Mouse (Mus musculus): ENCODE measurements at regions not wholly inside any gene's neighbourhood (a gene's known extent, or its start where the extent isn't known, plus 50 kb on each side); places are given as distances from the start of the nearest gene placed in this dataset.

DNA sequence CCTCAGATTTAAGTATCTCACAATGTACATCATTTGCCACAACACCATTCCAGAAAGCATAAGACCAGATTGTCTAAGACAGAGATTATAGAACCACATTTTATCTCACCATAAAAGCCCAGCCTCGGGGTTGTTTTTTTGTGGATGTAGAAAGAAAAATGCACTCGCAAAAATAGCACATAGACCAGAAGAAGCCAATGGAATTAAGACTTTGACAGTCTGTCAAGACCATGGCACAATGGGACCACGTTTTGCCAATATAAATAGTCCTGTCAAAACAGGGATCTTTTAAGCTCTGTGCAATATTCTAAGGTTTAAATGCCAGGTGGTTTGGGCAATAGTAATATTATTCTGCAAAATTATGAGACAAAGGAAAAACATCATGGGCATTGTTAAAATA is 547.3 kb downstream of the Adgrl2 start:
- CTCF ChIA-PET = no interaction called here

- CTCF ChIA-PET = interaction anchor here (0.7 kb wide), 1 partner anchor 184 kb away, joined by 5 read pairs; no protein-coding TSS in a partner anchor
Observed at GRCm38 (mm10) chr3:148434033-148434432, 556.3 kb downstream of the Adgrl2 start.

DNA sequence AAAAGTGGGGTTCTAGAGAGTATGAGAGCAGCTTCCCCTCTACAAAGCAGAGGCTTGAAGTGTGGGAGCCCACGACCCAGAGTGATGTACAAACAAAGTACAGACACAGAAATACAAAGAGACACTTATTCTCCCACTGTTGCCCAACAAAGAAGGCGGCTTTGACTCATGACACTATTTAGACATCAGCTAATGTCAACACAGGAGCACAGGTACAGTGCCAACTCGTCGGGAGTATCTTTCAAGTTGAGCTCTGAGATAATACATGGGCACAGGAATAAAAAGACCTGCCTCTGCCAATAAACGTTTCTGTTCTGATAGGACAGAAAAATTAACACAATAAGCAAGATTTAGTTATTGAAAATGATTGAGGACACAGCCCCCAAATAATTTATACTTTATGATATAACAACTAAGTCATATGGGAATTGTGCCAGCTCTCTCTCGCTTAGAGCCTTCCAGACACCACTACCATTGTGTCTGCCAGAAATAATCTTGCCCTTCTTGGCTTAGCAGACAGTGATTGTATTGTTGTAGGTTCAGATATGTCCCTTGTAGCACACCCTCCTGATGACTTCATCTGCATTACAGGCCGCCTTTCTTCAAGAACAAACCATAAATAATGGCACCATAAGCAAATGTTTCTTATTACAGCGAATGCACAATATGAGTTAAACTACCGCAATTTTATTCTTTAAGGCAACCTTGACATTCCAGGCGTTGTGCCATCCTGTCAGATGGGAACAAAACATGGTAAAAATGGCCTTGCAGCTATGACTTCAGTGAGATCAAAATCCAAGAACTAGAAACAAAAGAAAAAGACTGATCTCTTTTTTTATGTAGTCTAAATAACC is 561.1 kb downstream of the Adgrl2 start:
- CTCF ChIA-PET = no interaction called here

DNA sequence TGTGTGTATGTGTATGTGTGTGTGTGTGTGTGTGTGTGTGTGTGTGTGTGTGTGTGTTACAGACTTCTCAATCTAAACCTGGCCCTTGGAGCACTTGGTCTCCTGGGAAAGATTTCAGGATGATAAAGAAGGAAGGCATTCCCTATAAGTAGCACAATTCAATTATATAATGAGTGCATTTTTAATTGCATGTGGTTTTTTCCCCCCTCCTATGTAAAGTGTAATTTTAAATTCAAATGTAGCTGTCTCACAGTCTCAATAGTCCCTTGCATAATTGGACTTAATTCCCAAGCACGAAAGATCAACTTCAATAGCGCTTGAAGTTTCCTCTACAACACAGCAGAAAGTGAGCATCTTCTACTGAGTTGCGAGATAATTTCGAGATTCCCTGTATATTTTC is 566.3 kb downstream of the Adgrl2 start:
- CTCF ChIA-PET = no interaction called here

DNA sequence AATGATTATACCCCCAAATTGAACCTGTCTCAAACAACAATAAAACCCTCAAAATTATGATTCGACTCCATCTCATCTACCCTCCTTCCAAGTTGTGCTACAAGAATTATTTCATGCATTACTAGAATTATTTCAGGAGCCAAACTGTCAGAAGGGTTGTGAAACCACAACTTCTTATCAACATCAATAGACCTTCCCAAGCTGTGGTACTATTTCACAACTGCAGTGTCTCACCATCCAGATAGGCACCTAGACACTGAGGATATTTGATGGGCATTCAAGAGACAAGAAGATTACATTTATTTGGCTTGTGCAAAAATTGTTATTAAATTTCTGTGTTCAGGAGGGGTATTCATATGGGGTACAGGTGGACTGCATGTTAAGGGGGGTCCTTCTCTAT is 567.0 kb downstream of the Adgrl2 start:
- CTCF ChIA-PET = no interaction called here

- CTCF ChIA-PET = no interaction called here
Observed at GRCm38 (mm10) chr3:148422720-148423119, 567.6 kb downstream of the Adgrl2 start.

DNA sequence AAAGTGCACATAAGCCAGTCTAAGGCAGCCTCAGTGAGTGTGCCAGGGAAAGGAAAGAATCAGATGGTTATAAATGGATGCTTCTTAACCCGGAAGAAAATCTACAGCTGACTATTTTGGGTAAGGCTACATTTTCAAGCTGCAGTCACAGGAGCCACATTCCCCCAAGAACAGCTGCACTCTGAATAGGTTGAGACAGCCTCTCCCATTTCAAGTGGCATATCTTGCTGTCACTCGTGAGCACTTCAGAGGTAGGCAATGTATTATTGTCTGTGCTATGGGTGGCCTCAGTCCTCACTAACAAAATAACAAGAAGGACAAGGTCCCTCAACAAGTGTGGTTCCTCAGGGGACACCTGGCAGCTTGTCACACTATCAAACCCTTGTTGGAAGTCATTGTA is 568.1 kb downstream of the Adgrl2 start:
- CTCF ChIA-PET = no interaction called here

DNA sequence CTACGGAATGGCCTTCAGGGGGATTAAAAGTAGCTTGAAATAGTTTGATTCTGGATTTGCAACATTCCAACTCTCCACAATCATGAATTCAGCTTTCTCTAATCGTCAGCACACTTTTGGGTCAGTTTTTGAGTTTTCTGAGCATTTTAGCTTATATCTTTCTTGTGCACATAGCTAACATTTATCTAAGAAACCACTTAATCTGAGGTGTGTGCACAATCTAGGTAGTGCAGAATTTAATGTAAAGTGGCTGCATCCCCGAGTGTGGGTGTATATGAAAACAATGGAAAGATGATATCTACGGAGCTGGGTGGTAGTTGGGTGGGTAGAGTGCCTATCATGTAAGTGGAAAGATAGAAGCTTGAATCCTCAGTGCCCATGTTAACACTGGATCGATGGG is 570.1 kb downstream of the Adgrl2 start:
- CTCF ChIA-PET = no interaction called here

GRCm38 (mm10) chr3:148419462-148420074 is 570.8 kb downstream of the Adgrl2 start:
- CTCF ChIA-PET = no interaction called here

- CTCF ChIA-PET = no interaction called here
Observed at GRCm38 (mm10) chr3:148418067-148418466, 572.3 kb downstream of the Adgrl2 start.

DNA sequence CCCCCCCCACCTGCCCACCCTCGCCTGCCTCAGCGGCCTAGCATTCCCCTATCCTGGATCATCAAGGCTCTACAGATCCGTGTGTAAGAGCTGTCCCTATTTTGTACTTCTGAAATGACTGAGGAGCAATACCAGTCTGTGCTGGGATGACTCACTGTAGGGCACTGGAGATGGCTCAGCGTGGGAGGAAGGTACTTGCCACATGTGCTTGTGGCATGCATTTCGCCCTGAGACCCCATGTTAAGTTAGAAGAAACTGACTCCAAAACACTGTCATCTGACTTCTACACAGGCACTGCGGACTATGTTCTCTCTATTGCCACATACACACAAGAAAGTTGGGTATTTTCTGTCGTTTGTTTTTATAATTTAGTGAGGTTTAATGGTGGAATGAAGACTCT is 574.9 kb downstream of the Adgrl2 start:
- CTCF ChIA-PET = no interaction called here

GRCm38 (mm10) chr3:148413027-148413426 is 577.3 kb downstream of the Adgrl2 start:
- CTCF ChIA-PET = no interaction called here

- CTCF ChIA-PET = no interaction called here
Observed at GRCm38 (mm10) chr3:148412191-148412590, 578.2 kb downstream of the Adgrl2 start.

GRCm38 (mm10) chr3:148398349-148398748 is 592.0 kb downstream of the Adgrl2 start:
- CTCF ChIA-PET = no interaction called here

GRCm38 (mm10) chr3:148387550-148387949 is 602.8 kb downstream of the Adgrl2 start:
- CTCF ChIA-PET = no interaction called here

- CTCF ChIA-PET = no interaction called here
Observed at GRCm38 (mm10) chr3:148385712-148386111, 604.6 kb downstream of the Adgrl2 start.

DNA sequence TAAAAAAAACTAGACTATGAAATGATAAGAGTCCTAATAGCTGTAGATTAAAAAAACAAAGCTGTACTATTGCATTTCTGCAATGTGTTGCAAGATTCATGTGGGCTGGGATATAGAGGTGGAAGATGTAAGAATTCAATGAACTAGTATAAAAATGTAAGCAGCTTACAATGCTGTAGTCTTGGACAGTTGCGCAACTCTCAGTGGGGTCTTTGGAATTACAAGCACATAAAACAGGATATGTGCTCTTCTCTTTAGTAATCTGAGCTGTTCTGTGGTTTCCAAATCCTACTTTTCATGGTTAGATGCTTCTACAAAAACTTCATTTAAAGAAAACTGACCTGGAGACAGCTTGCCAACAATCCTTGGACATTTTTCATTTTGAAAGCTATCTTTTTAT is 609.3 kb downstream of the Adgrl2 start:
- CTCF ChIA-PET = no interaction called here

GRCm38 (mm10) chr3:148363331-148363730 is 627.0 kb downstream of the Adgrl2 start:
- CTCF ChIA-PET = no interaction called here

GRCm38 (mm10) chr3:148362453-148362864 is 627.9 kb downstream of the Adgrl2 start:
- CTCF ChIA-PET = no interaction called here

- CTCF ChIA-PET = no interaction called here
Observed at GRCm38 (mm10) chr3:148343633-148344361, 646.6 kb downstream of the Adgrl2 start.

DNA sequence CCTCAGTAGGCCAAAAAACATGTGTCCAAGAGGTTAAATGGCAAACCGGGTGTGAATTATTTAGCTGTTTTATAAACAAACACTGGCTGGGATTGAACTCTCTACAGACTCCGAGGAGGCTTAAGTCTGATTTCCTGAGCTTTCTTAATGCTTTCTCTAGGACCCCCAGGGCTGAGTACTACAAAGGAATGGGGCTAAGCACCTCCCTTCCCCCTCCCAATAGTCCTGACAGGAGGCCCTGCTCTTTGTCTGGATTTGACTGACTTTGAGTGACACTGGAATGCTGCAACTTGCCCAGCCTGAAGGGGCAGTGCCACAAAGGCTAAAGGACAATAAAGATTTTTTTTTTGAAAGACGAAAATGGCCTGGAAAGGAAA is 647.1 kb downstream of the Adgrl2 start:
- CTCF ChIA-PET = no interaction called here

- CTCF ChIA-PET = no interaction called here
Observed at GRCm38 (mm10) chr3:148339258-148339657, 651.1 kb downstream of the Adgrl2 start.

- CTCF ChIA-PET = no interaction called here
Observed at GRCm38 (mm10) chr3:148336640-148337039, 653.7 kb downstream of the Adgrl2 start.
